Mouse (Mus musculus) left cerebral cortex, postnatal 14 days (tissue): ENCODE measurements around the gene Atp5d. TPM values are rescaled to one million over a fixed set of nuclear protein-coding genes. Genes with fewer than 3 reads are reported as not detected.

ENCODE experiments used
- DNase-seq, 2 experiments: peaks; one replicate each; pipeline ENCODE4 v3.0.0; 2021 to 2022; ENCODE audit warnings: low spot score in 2 of 2, mixed read lengths in 1 of 2
- intact Hi-C: fragments of 180-260 bp; cut with DNase I; formaldehyde crosslinking; loops from one replicate; pipeline ENCODE4 v1.15.1; 2025
- total RNA-seq, 2 experiments: library from RNA; stranded (reverse); gene quantifications; 2 replicates each; pipeline ENCODE4 v1.2.3; 2021

Atp5d gene
- total RNA-seq, 2 experiments from 2014 or later = 403 to 424 TPM

DNA sequence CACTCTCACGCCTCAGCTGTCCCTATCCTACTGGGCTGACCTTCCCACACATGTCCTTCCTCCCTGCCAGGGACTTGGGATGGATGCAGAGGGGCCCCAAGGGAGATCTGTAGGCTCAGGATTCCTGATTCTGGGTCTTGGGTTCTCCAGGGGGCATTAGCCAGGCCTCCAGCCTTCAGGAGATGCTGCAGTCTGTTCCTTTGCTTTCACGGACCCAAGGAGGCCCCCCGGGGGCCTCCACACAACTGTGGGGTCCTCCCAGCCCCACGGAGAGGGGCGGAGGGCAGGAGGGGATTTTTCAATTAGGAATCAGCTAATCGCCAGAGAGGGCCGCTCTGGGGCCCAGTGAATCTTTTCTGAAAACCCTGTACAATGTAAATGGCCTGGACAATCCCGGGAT is 56.0 kb downstream of the Atp5d start:
- intact Hi-C loops = no loop called here
- DNase-seq = no peak

Other genes with a start within 250 kb of the Atp5d start
- gene Cfd, start 247.8 kb upstream of the Atp5d start, total RNA-seq = not detected
- gene Med16, start 229.7 kb upstream of the Atp5d start, total RNA-seq = 10 to 100 TPM; 55.0 to 66.5 TPM
- gene Gm26602, start 227.8 kb upstream of the Atp5d start, total RNA-seq = not detected
- gene Kiss1r, start 221.7 kb upstream of the Atp5d start, total RNA-seq = 1 to 10 TPM; 5.7 to 7.6 TPM
- 100 to 1,000 TPM; 438 to 440 TPM for gene R3hdm4, start 217.4 kb upstream of the Atp5d start, total RNA-seq
- gene Arid3a, start 211.6 kb upstream of the Atp5d start, total RNA-seq = 1 to 10 TPM; 5.4 to 7.0 TPM
- 10 to 100 TPM; 45.3 to 46.5 TPM for gene Wdr18, start 178.5 kb upstream of the Atp5d start, total RNA-seq
- under 1 TPM; 0.21 to 0.40 TPM for gene Grin3b, start 167.9 kb upstream of the Atp5d start, total RNA-seq
- gene Tmem259, start 154.3 kb upstream of the Atp5d start, total RNA-seq = 100 to 1,000 TPM; 140 to 152 TPM
- 10 to 100 TPM in 1 of 2 experiments, 1 to 10 TPM in 1; 9.5 to 11.9 TPM for gene Cnn2, start 150.0 kb upstream of the Atp5d start, total RNA-seq
- gene Abca7, start 142.1 kb upstream of the Atp5d start, total RNA-seq = 10 to 100 TPM; 10.9 TPM
- 1 to 10 TPM; 3.3 to 4.0 TPM for gene Arhgap45, start 122.0 kb upstream of the Atp5d start, total RNA-seq
- gene Polr2e, start 98.8 kb upstream of the Atp5d start, total RNA-seq = 10 to 100 TPM; 66.9 to 68.9 TPM
- 100 to 1,000 TPM; 462 to 482 TPM for gene Gpx4, start 91.5 kb upstream of the Atp5d start, total RNA-seq
- gene Sbno2, start 33.1 kb upstream of the Atp5d start, total RNA-seq = 10 to 100 TPM; 19.2 to 19.3 TPM
- 10 to 100 TPM; 86.2 to 90.8 TPM for gene Stk11, start 22.8 kb upstream of the Atp5d start, total RNA-seq
- gene Cbarp, start 2.2 kb downstream of the Atp5d start, total RNA-seq = 100 to 1,000 TPM; 437 to 473 TPM
- 10 to 100 TPM; 94.0 to 96.3 TPM for gene Midn, start 9.6 kb downstream of the Atp5d start, total RNA-seq
- 100 to 1,000 TPM in 1 of 2 experiments, 10 to 100 TPM in 1; 95.6 to 111 TPM for gene Cirbp, start 27.4 kb downstream of the Atp5d start, total RNA-seq
- 1 to 10 TPM; 5.7 to 6.2 TPM for gene 1600002K03Rik, start 34.3 kb downstream of the Atp5d start, total RNA-seq
- gene Efna2, start 40.9 kb downstream of the Atp5d start, total RNA-seq = 10 to 100 TPM; 13.9 to 14.3 TPM
- 10 to 100 TPM; 39.4 to 41.5 TPM for gene Mum1, start 87.8 kb downstream of the Atp5d start, total RNA-seq
- 100 to 1,000 TPM; 171 to 187 TPM for gene Ndufs7, start 110.5 kb downstream of the Atp5d start, total RNA-seq
- 10 to 100 TPM; 20.7 to 29.7 TPM for gene Gamt, start 122.4 kb downstream of the Atp5d start, total RNA-seq
- 10 to 100 TPM; 84.3 to 84.9 TPM for gene Dazap1, start 122.9 kb downstream of the Atp5d start, total RNA-seq
- 100 to 1,000 TPM; 743 to 795 TPM for gene Rps15, start 153.8 kb downstream of the Atp5d start, total RNA-seq
- gene Apc2, start 157.3 kb downstream of the Atp5d start, total RNA-seq = 100 to 1,000 TPM; 131 to 139 TPM
- 10 to 100 TPM; 21.2 to 25.5 TPM for gene 2310011J03Rik, start 181.9 kb downstream of the Atp5d start, total RNA-seq
- gene Pcsk4, start 190.9 kb downstream of the Atp5d start, total RNA-seq = 1 to 10 TPM; 4.9 to 5.7 TPM
- 10 to 100 TPM in 1 of 2 experiments, 1 to 10 TPM in 1; 8.6 to 10.1 TPM for gene Reep6, start 191.3 kb downstream of the Atp5d start, total RNA-seq
- gene Adamtsl5, start 209.8 kb downstream of the Atp5d start, total RNA-seq = 1 to 10 TPM; 2.0 to 4.2 TPM
- gene Plk5, start 217.8 kb downstream of the Atp5d start, total RNA-seq = 10 to 100 TPM in 1 of 2 experiments, 1 to 10 TPM in 1; 7.6 to 10.6 TPM
- 10 to 100 TPM; 19.9 to 24.1 TPM for gene Mex3d, start 249.0 kb downstream of the Atp5d start, total RNA-seq